Mouse (Mus musculus) fat pad, adult 2 months (tissue): ENCODE data around the gene Drc1.

Experiments
- DNase-seq: peaks from one replicate; pipeline ENCODE4 v3.0.0-alpha.2; 2011; ENCODE audit warnings: low read depth, low spot score; ENCODE audit errors: extremely low read depth

Drc1 gene

GRCm38 (mm10) chr5:30406876-30407275 is 125.7 kb downstream of the Drc1 start:
- no peak for DNase-seq

- DNase-seq = no peak
Measured at GRCm38 (mm10) chr5:30411524-30411923, 130.3 kb downstream of the Drc1 start.

- no peak for DNase-seq
Measured at GRCm38 (mm10) chr5:30415381-30415780, 134.2 kb downstream of the Drc1 start.

GRCm38 (mm10) chr5:30415876-30416275 is 134.7 kb downstream of the Drc1 start:
- DNase-seq = no peak
